Mouse (Mus musculus) lung, adult 2 months (tissue): ENCODE measurements around the gene Gm20458. TPM values are rescaled to one million over a fixed set of nuclear protein-coding genes. Genes with fewer than 3 reads are reported as not detected.

ENCODE experiments used
- DNase-seq: peaks from one replicate; pipeline ENCODE4 v3.0.0; 2022
- H3K4me1 ChIP-seq: fragments of 200-500 bp; 2 replicates; pipeline ENCODE4 v1.6.1; 2011; ENCODE audit warnings: low read length; ENCODE audit not compliant: control insufficient read depth, insufficient read depth
- H3K4me3 ChIP-seq: fragments of 200-500 bp; replicated peaks from 2 replicates; pipeline ENCODE3; 2011; ENCODE audit warnings: low read depth, mild to moderate bottlenecking, control low read depth, low read length; ENCODE audit errors: extremely low read depth
- CTCF ChIP-seq: fragments of 200-500 bp; IDR thresholded peaks from 2 replicates; pipeline ENCODE4 v1.5.1; 2011; ENCODE audit warnings: mild to moderate bottlenecking, low read length, control low read depth; ENCODE audit not compliant: insufficient read depth
- POLR2A ChIP-seq: fragments of 200-500 bp; IDR thresholded peaks from 2 replicates; pipeline ENCODE4 v1.6.1; 2011; ENCODE audit warnings: low read depth, mild to moderate bottlenecking, control low read depth, low read length, borderline replicate concordance; ENCODE audit errors: extremely low read depth
- WGBS: fragments of 180-500 bp; shearing (Covaris S2); methylation state at CpG from one replicate; pipeline ENCODE4 v1.1.7; 2018; 5-methylcytosine and 5-hydroxymethylcytosine counted together
- polyA plus RNA-seq: library from polyadenylated mRNA; depleted of rRNA; stranded (reverse); fragments of >200 nt; gene quantifications from 2 replicates; pipeline ENCODE4 v1.2.3, GENCODE M21; 2012; rRNA removed

Gm20458 gene
- polyA plus RNA-seq, 1 experiment = 47.7 TPM

DNA sequence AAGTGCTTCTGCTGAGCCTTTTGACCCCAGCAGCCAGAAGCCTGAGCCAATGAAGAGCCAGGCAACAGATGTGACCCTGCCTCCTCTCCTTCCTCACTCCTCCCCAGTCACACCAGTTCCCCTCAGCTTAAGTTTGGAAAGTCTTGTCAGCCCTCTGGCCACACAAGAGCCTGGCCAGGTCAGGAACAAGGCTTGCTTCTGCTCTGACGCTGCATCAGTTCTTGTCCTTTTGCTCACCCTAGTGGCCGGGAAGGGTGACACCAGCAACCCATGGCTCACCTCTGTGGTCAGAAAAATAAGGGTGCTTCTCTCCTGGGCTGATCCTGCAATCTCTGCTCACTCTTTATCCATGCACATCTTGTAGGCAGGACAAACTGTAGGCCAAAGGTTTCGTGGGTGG is 60.0 kb downstream of the Gm20458 start:
- DNase-seq = peak; percentile 54
- TF ChIP-seq POLR2A (no peak), CTCF (peak; percentile 93)
- H3K4me3 ChIP-seq = no peak overlapping the region
- no peaks in the 10 kb centered on the region for H3K4me1 ChIP-seq
- WGBS = 6% methylated on average over 3 of the region's 3 CpGs

DNA sequence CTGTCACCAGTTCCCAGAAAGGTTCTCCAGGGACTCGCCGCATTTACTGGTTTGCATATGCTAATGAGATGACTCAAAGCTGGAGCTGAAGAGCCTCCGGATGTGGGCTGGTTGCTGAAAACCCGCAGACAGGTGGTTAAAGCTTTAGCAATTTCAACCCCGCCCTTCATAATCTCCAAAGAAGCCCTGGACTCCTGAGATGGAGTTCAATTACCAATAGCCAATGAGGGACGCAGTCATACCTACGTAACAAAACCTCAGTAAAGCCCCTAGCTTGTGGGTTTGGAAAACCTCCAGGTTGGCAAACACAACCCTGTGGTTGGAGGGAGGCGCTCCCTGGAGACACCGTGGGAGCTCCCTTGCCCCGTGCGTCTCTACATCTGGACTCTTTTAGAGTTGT is 61.1 kb downstream of the Gm20458 start:
- Histone ChIP-seq H3K4me1 (no peaks in the 10 kb centered on the region), H3K4me3 (no peak overlapping the region)
- 13% methylated on average over 11 of the region's 11 CpGs for WGBS
- TF ChIP-seq POLR2A (no peak), CTCF (no peak)
- DNase-seq = peak; percentile 39

DNA sequence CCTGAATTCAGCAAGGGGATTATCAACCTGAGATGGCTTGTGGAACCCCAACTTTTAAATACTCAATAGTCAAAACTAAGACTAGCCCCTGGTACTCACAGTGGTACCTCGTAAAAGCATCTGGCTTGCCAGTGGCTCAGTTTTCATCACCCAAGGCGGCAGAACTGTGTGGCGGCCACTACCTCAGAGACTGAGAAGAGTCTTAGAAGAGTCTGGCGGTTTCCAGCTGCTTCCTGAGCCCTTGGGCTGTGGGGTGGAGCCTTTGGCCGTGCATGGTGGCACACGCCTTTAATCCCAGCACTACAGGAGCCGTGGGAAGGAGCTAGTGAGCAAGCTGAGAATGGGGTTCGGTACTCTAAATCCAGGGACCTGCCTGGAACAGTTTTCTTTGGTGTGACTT is 61.5 kb downstream of the Gm20458 start:
- WGBS = 19% methylated on average over 8 of the region's 8 CpGs
- Histone ChIP-seq H3K4me3 (no peak overlapping the region), H3K4me1 (no peaks in the 10 kb centered on the region)
- peak; percentile 11; the same call in 1 of the 2 replicates for TF ChIP-seq POLR2A
- no peak for TF ChIP-seq CTCF
- DNase-seq = peak; percentile 22

DNA sequence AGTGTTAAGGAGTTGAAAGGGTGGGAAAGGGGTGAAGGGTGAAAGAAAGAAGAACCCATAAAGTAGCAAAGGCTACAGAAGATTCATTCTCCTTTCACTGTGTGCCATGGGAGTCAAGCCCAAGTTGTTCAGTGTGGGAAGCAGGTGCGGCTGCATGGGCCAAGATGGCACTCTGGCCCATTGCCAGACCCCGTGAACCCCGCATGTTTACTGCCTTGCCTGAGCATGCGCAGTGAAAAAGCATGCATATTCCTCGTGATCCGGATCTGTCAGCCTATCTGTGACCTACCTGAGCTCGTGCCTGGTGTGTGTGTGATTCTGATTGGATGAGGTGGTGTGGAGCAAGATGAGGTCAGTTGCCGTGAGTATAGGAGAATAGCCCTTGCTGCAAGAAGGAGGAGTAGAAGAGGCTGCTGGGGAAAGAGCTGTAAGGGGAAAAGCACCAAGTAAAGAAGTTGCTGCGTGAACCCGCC is 62.6 kb downstream of the Gm20458 start:
- WGBS = 67% methylated on average over 10 of the region's 10 CpGs
- TF ChIP-seq POLR2A (peak; percentile 45; the same call in 1 of the 2 replicates), CTCF (no peak)
- no peak for DNase-seq
- Histone ChIP-seq H3K4me3 (peak overlapping the region; percentile 62), H3K4me1 (no peaks in the 10 kb centered on the region)

DNA sequence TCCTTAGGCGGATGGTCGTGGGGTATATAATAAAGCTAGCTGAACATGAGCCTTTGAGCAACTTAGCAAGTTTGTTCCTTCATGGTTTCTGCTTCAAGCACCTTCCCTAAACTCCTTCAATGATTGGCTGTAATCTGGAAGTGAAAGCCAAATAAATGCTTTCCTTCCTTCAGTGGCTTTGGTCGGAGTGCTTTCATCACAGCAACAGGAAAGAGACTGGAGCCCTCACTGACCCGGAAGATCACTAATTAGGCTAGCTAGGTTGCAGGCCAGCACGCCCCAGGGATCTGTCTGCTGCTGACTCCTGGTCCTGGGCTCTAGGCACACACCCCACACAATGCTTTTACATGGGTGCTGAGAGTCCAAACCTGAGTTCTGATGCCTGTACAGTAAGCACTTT is 67.8 kb downstream of the Gm20458 start:
- DNase-seq = no peak
- Histone ChIP-seq H3K4me1 (0 out of 2 replicates have a peak, but pooled peaks cover 3% of the 10 kb centered on the region), H3K4me3 (no peak overlapping the region)
- 49% methylated on average over 5 of the region's 5 CpGs for WGBS
- TF ChIP-seq CTCF = no peak
- TF ChIP-seq POLR2A = peak; percentile 29; the same call in 1 of the 2 replicates

DNA sequence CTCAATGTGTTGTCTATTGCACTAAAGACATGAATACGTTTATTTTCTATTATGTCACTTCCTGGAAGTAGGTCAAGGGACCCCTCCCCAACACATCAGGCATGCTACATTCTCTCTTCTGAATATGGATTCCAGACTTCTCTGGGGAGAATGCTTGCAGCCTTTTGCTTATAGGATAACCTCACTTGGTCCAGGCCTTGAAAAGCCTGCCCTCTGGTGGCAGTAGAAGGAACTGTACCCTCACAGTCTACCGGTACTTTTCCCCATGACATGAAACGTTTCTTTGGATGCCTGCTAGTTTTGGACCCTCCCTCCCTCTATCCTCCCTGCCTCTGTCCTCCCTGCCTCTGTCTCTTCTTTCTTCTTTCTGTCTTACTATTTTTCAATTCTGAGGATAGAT is 70.4 kb downstream of the Gm20458 start:
- WGBS = 4% methylated on average over 3 of the region's 3 CpGs
- H3K4me3 ChIP-seq = no peak overlapping the region
- TF ChIP-seq CTCF (peak; percentile 68), POLR2A (no peak)
- H3K4me1 ChIP-seq = 0 out of 2 replicates have a peak, but pooled peaks cover 3% of the 10 kb centered on the region
- peak; percentile 77 for DNase-seq

DNA sequence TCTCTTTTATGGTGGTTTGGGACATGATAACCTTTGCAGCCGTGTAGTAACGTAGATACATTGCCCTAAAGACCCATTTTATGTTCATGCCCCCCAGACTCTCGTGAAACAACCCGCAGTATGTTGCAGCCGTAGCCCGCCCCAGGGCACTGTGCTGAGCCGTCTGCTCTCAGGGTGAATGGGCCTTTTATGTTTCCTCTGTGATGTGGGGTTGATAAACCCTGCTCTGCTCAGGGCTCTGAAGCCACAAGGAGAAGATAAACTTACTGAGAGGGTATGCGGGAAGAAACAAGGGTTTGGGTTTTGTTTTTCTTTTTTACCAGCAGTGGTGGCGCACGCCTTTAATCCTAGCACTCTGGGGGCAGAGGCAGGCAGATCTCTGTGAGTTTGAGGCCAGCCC is 73.5 kb downstream of the Gm20458 start:
- TF ChIP-seq CTCF = no peak
- no peak for TF ChIP-seq POLR2A
- Histone ChIP-seq H3K4me1 (0 out of 2 replicates have a peak, but pooled peaks cover 3% of the 10 kb centered on the region), H3K4me3 (no peak overlapping the region)
- DNase-seq = no peak
- 75% methylated on average over 10 of the region's 10 CpGs for WGBS

DNA sequence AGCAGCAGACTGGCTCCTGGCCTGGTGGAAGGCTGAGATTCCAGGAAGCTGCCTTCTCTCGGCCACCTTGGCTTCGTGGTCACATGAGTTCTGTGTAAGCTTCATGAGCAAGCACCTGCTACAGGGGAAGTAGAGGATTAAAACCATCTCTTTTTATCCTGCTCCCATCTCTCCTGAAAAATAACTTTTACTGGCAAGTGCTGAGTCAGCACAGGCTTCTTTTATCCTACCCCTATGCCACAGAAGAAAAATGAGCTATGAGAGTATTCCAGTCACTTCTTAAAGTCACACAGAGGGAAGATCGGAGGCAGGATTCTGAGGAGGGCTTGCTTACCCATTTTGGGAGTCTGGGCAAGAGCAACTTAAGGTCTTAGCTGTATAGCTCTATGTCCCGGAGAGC is 76.2 kb downstream of the Gm20458 start:
- TF ChIP-seq CTCF (no peak), POLR2A (no peak)
- H3K4me3 ChIP-seq = no peak overlapping the region
- no peak for DNase-seq
- 57% methylated on average over 4 of the region's 4 CpGs for WGBS
- H3K4me1 ChIP-seq = peaks cover 5% of the 10 kb centered on the region

Other genes with a start within 250 kb of the Gm20458 start
- 0.34 TPM in 1 of 2 replicates, not detected in the other for gene Wfdc15b, start 239.3 kb upstream of the Gm20458 start, polyA plus RNA-seq
- not detected in 2 replicates for gene Svs2, start 222.5 kb upstream of the Gm20458 start, polyA plus RNA-seq
- not detected in 2 replicates for gene Svs3b, start 204.3 kb upstream of the Gm20458 start, polyA plus RNA-seq
- gene Svs4, start 182.5 kb upstream of the Gm20458 start, polyA plus RNA-seq = not detected in 2 replicates
- not detected in 2 replicates for gene Svs3a, start 171.7 kb upstream of the Gm20458 start, polyA plus RNA-seq
- gene Svs6, start 144.2 kb upstream of the Gm20458 start, polyA plus RNA-seq = not detected in 2 replicates
- not detected in 2 replicates for gene Svs5, start 128.2 kb upstream of the Gm20458 start, polyA plus RNA-seq
- 64.8 and 662 TPM in 2 replicates for gene Slpi, start 71.9 kb upstream of the Gm20458 start, polyA plus RNA-seq
- 86.8 and 101 TPM in 2 replicates for gene Rbpjl, start 57.8 kb upstream of the Gm20458 start, polyA plus RNA-seq
- 78.0 and 80.1 TPM in 2 replicates for gene Matn4, start 55.8 kb upstream of the Gm20458 start, polyA plus RNA-seq
- 75.1 and 91.1 TPM in 2 replicates for gene Sdc4, start 17.1 kb upstream of the Gm20458 start, polyA plus RNA-seq
- gene Sys1, start 4.0 kb upstream of the Gm20458 start, polyA plus RNA-seq = 89.8 and 133 TPM in 2 replicates
- gene Trp53tg5, start 12.8 kb downstream of the Gm20458 start, polyA plus RNA-seq = not detected in 2 replicates
- 52.6 and 72.9 TPM in 2 replicates for gene Dbndd2, start 25.1 kb downstream of the Gm20458 start, polyA plus RNA-seq
- gene Pigt, start 36.6 kb downstream of the Gm20458 start, polyA plus RNA-seq = 93.8 and 104 TPM in 2 replicates
- gene Wfdc2, start 101.4 kb downstream of the Gm20458 start, polyA plus RNA-seq = 1,286 and 1,630 TPM in 2 replicates
- gene Spint3, start 112.5 kb downstream of the Gm20458 start, polyA plus RNA-seq = not detected in 2 replicates
- 2.3 and 2.4 TPM in 2 replicates for gene Wfdc6a, start 124.5 kb downstream of the Gm20458 start, polyA plus RNA-seq
- 0.27 and 0.65 TPM in 2 replicates for gene Eppin, start 132.6 kb downstream of the Gm20458 start, polyA plus RNA-seq
- 1.3 and 1.9 TPM in 2 replicates for gene Wfdc6b, start 152.6 kb downstream of the Gm20458 start, polyA plus RNA-seq
- 5.3 and 8.5 TPM in 2 replicates for gene Wfdc8, start 152.7 kb downstream of the Gm20458 start, polyA plus RNA-seq
- gene Wfdc16, start 177.8 kb downstream of the Gm20458 start, polyA plus RNA-seq = 0.97 and 1.9 TPM in 2 replicates
- gene Wfdc10, start 195.1 kb downstream of the Gm20458 start, polyA plus RNA-seq = 7.9 and 10.9 TPM in 2 replicates
- not detected in 2 replicates for gene Wfdc9, start 195.6 kb downstream of the Gm20458 start, polyA plus RNA-seq
- gene Wfdc11, start 213.1 kb downstream of the Gm20458 start, polyA plus RNA-seq = not detected in 2 replicates
- gene Wfdc13, start 224.1 kb downstream of the Gm20458 start, polyA plus RNA-seq = 0.98 and 1.3 TPM in 2 replicates
- not detected in 2 replicates for gene Spint4, start 237.5 kb downstream of the Gm20458 start, polyA plus RNA-seq